Mouse (Mus musculus) stomach, embryonic 16.5 days (tissue): ENCODE data around the gene Gm9112. TPM values are rescaled to one million over a fixed set of nuclear protein-coding genes. Genes with fewer than 3 reads are reported as not detected.

Experiments used
- polyA plus RNA-seq: library from polyadenylated mRNA; unstranded; fragments of >200 nt; fragmentation: Nextera tagmentation; extraction: Ambion mirVana; gene quantifications from 2 replicates; pipeline ENCODE4 v1.2.1, GENCODE M21; 2015

The Gm9112 gene
- polyA plus RNA-seq, 1 experiment from 2014 or later, result not detected

Other genes starting within 250 kb of the Gm9112 start
- gene Hdac8, start 202.3 kb downstream of the Gm9112 start, polyA plus RNA-seq, result 9.2 and 10.8 TPM in 2 replicates
- 7.0 and 8.2 TPM in 2 replicates for gene Phka1, start 63.4 kb downstream of the Gm9112 start, polyA plus RNA-seq
- gene Gm3880, start 20.7 kb downstream of the Gm9112 start, polyA plus RNA-seq, result not detected in 2 replicates
- not detected in 2 replicates for gene Dmrtc1b, start 230 bp upstream of the Gm9112 start, polyA plus RNA-seq
- gene Dmrtc1c1, start 95.3 kb upstream of the Gm9112 start, polyA plus RNA-seq, result not detected in 2 replicates
- not detected in 2 replicates for gene Dmrtc1c2, start 147.0 kb upstream of the Gm9112 start, polyA plus RNA-seq
- gene 1700031F05Rik, start 160.3 kb upstream of the Gm9112 start, polyA plus RNA-seq, result not detected in 2 replicates
- gene Dmrtc1a, start 201.1 kb upstream of the Gm9112 start, polyA plus RNA-seq, result 0.79 and 1.3 TPM in 2 replicates
- not detected in 2 replicates for gene 1700011M02Rik, start 201.3 kb upstream of the Gm9112 start, polyA plus RNA-seq
- gene 1700018G05Rik, start 220.7 kb upstream of the Gm9112 start, polyA plus RNA-seq, result not detected in 2 replicates